Mouse (Mus musculus): ENCODE data around the gene C1ql4.

DNA sequence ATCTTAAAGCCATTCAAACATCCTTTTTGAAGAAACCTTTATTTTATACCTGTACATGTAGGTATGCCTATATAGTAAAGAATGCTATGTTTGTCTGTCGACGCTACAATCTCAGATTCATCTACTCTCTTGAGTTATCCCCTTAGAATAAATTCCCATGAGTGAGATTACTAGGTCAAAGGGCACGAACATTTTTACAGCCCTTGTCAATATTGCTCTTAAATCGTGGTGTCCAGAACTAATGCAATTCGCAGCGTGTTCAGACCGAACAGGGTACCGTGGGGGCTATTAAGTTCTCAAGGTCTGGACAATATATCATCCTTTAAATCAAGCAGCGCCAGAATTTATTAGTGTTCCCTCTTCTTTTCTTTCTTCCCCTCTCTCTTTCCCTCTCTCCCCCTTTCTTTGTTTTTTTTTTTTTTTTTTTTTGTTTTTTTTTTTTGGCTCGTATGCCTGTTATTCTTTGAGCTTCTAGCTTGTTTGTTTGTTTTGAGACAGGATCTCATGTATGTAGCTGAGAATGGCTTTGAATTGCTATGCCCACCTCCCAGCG lies 25.3 kb upstream of the C1ql4 start:
- no peak for TF ChIP-seq EP300 (IDR thresholded peaks at IDR 0.05; ENCODE audit: insufficient read depth, low read depth, low read length)
- no peak for TF ChIP-seq POLR2A (IDR thresholded peaks at IDR 0.05; ENCODE audit: insufficient read depth, low read depth, low read length)
- TF ChIP-seq CTCF (IDR thresholded peaks at IDR 0.05): no peak

Data from heart, adult 2 months (tissue).